Mouse (Mus musculus) E14TG2a.4 (cell line): ENCODE measurements at regions not wholly inside any gene's neighbourhood (a gene's known extent, or its start where the extent isn't known, plus 50 kb on each side); places are given as distances from the start of the nearest gene placed in this dataset.
"Not testable (repeated sequence)": the region's sequence is repeated elsewhere in the genome, so short reads cannot be mapped to it uniquely, and the experiment has no call there.

Experiments used
- CTCF ChIP-seq: conservative IDR thresholded peaks from 2 replicates; pipeline ENCODE4 v1.5.1; 2014; ENCODE audit warnings: low read length
- POU5F1 ChIP-seq: IDR thresholded peaks from 2 replicates; pipeline ENCODE4 v1.6.1; 2014; ENCODE audit warnings: low read length, borderline replicate concordance

DNA sequence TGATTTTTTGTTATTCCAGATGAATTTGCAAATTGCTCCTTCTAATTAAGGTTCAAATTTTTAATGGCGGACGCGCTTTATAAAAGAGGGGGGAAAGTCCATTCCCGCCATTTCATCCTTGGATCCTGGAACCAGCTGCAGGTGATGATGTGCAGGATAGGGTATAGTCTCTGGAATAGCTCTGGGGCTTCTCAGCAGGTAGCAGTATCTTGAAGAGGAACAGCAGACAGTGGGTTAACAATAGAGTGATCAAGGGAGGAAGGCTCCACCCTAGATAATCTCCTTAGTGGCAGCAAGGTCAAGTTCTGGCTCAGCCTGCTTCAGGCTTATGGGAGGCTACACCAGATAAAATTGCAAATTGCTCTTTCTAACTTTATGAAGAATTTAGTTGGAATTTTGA, 224.0 kb upstream of the Slc39a10 start:
- TF ChIP-seq CTCF, POU5F1: not testable (repeated sequence)
